Mouse (Mus musculus) midbrain, embryonic 11.5 days (tissue): ENCODE measurements around the gene Xpr1. TPM values are rescaled to one million over a fixed set of nuclear protein-coding genes. Genes with fewer than 3 reads are reported as not detected.

Experiments used
- ATAC-seq: fragments of 200-750 bp; cut with Nextera tagmentation; 2 replicates; pipeline ENCODE4 v1.8.0; 2017; ENCODE audit warnings: moderate TSS enrichment, moderate library complexity; ENCODE audit not compliant: low FRiP score
- DNase-seq: peaks from one replicate; pipeline ENCODE4 v3.0.0; 2015; ENCODE audit warnings: low spot score; ENCODE audit errors: missing footprints
- H3K27ac ChIP-seq: fragments of 300-500 bp; sonication (generic); 2 replicates; pipeline ENCODE4 v1.5.1; 2014; ENCODE audit warnings: low read depth, low read length
- H3K27me3 ChIP-seq: fragments of 300-500 bp; sonication (generic); 2 replicates; pipeline ENCODE4 v1.6.1; 2014; ENCODE audit warnings: mild to moderate bottlenecking, low read length, moderate library complexity, mixed read lengths; ENCODE audit not compliant: control insufficient read depth, insufficient read depth
- H3K36me3 ChIP-seq: fragments of 300-500 bp; sonication (generic); 2 replicates; pipeline ENCODE4 v1.6.1; 2014; ENCODE audit warnings: mild to moderate bottlenecking, low read length, moderate library complexity, mixed read lengths; ENCODE audit not compliant: control insufficient read depth, insufficient read depth
- H3K4me1 ChIP-seq: fragments of 300-500 bp; sonication (generic); 2 replicates; pipeline ENCODE4 v1.6.1; 2014; ENCODE audit warnings: low read length; ENCODE audit not compliant: control insufficient read depth, insufficient read depth
- H3K4me2 ChIP-seq: fragments of 300-500 bp; sonication (generic); 2 replicates; pipeline ENCODE4 v1.6.1; 2014; ENCODE audit warnings: mild to moderate bottlenecking, moderate library complexity
- H3K4me3 ChIP-seq: fragments of 300-500 bp; sonication (generic); 2 replicates; pipeline ENCODE4 v1.5.1; 2014; ENCODE audit warnings: low read depth, low read length
- H3K9ac ChIP-seq: fragments of 300-500 bp; sonication (generic); 2 replicates; pipeline ENCODE4 v1.6.1; 2014; ENCODE audit warnings: low read length
- H3K9me3 ChIP-seq: fragments of 300-500 bp; sonication (generic); 2 replicates; pipeline ENCODE4 v1.6.1; 2016; ENCODE audit warnings: low read length; ENCODE audit not compliant: control insufficient read depth
- WGBS: fragments of 180-500 bp; shearing (Covaris S2); extraction: QIAGEN DNeasy Blood & Tissue Kit; methylation state at CpG from one replicate; pipeline ENCODE4 v1.1.7; 2014; 5-methylcytosine and 5-hydroxymethylcytosine counted together
- polyA plus RNA-seq: library from polyadenylated mRNA; unstranded; fragments of >200 nt; fragmentation: Nextera tagmentation; extraction: Ambion mirVana; gene quantifications from 2 replicates; pipeline ENCODE4 v1.2.1, GENCODE M21; 2014

Xpr1 gene
- polyA plus RNA-seq, 1 experiment from 2014 or later: 14.7 TPM

- H3K9me3 ChIP-seq: no peaks in the 10 kb centered on the region
- no peak overlapping the region for H3K9ac ChIP-seq
- H3K27ac ChIP-seq: no peak overlapping the region
- DNase-seq (no peak), ATAC-seq (no peak)
- 56% methylated on average over 7 of the region's 7 CpGs for WGBS
- H3K4me2 ChIP-seq: no peak overlapping the region
- H3K27me3 ChIP-seq: no peaks in the 10 kb centered on the region
- no peaks in the 10 kb centered on the region for H3K36me3 ChIP-seq
- no peak overlapping the region for H3K4me3 ChIP-seq
- H3K4me1 ChIP-seq: no peaks in the 10 kb centered on the region
These were observed 22.3 kb upstream of the Xpr1 start for GRCm38 (mm10) chr1:155439551-155439950.

- DNase-seq: no peak
- no peaks in the 10 kb centered on the region for H3K4me1 ChIP-seq
- H3K36me3 ChIP-seq: no peaks in the 10 kb centered on the region
- WGBS: 64% methylated on average over 3 of the region's 3 CpGs
- H3K27me3 ChIP-seq: no peaks in the 10 kb centered on the region
- no peak for ATAC-seq
- H3K9ac ChIP-seq: no peak overlapping the region
- no peak overlapping the region for H3K27ac ChIP-seq
- H3K9me3 ChIP-seq: no peaks in the 10 kb centered on the region
- no peak overlapping the region for H3K4me2 ChIP-seq
- H3K4me3 ChIP-seq: no peak overlapping the region
These were observed 21.3 kb upstream of the Xpr1 start for GRCm38 (mm10) chr1:155438525-155438924.

GRCm38 (mm10) chr1:155429304-155429703 is 12.1 kb upstream of the Xpr1 start:
- H3K36me3 ChIP-seq: no peaks in the 10 kb centered on the region
- H3K4me2 ChIP-seq: no peak overlapping the region
- no peak for DNase-seq
- 87% methylated on average over 7 of the region's 7 CpGs for WGBS
- H3K9me3 ChIP-seq: no peaks in the 10 kb centered on the region
- no peak for ATAC-seq
- H3K27ac ChIP-seq: no peak overlapping the region
- H3K4me1 ChIP-seq: peaks cover 13% of the 10 kb centered on the region
- peaks cover 4% of the 10 kb centered on the region; the same call in 1 of the 2 replicates for H3K27me3 ChIP-seq
- H3K4me3 ChIP-seq: no peak overlapping the region
- no peak overlapping the region for H3K9ac ChIP-seq

GRCm38 (mm10) chr1:155427126-155427865 is 10.1 kb upstream of the Xpr1 start:
- Histone ChIP-seq H3K4me3 (no peak overlapping the region), H3K36me3 (no peaks in the 10 kb centered on the region), H3K9ac (no peak overlapping the region), H3K4me2 (peak overlapping the region; percentile 3; the same call in 1 of the 2 replicates), H3K4me1 (peaks cover 13% of the 10 kb centered on the region), H3K27ac (no peak overlapping the region), H3K9me3 (no peaks in the 10 kb centered on the region), H3K27me3 (peaks cover 4% of the 10 kb centered on the region; the same call in 1 of the 2 replicates)
- WGBS: 39% methylated on average over 6 of the region's 6 CpGs
- no peak for DNase-seq
- ATAC-seq: peak; percentile 89

GRCm38 (mm10) chr1:155425743-155426315 is 8.6 kb upstream of the Xpr1 start:
- Histone ChIP-seq H3K27ac (no peak overlapping the region), H3K36me3 (no peaks in the 10 kb centered on the region), H3K9me3 (no peaks in the 10 kb centered on the region), H3K9ac (no peak overlapping the region), H3K4me3 (no peak overlapping the region), H3K4me1 (peaks cover 13% of the 10 kb centered on the region), H3K27me3 (peaks cover 4% of the 10 kb centered on the region; the same call in 1 of the 2 replicates), H3K4me2 (no peak overlapping the region)
- WGBS: 64% methylated on average over 6 of the region's 6 CpGs
- DNase-seq (no peak), ATAC-seq (no peak)

- Histone ChIP-seq H3K4me2 (no peak overlapping the region), H3K9ac (no peak overlapping the region), H3K36me3 (no peaks in the 10 kb centered on the region), H3K4me3 (no peak overlapping the region), H3K9me3 (no peaks in the 10 kb centered on the region), H3K4me1 (peaks cover 13% of the 10 kb centered on the region), H3K27ac (no peak overlapping the region), H3K27me3 (peaks cover 4% of the 10 kb centered on the region; the same call in 1 of the 2 replicates)
- 88% methylated on average over 5 of the region's 5 CpGs for WGBS
- no peak for ATAC-seq
- no peak for DNase-seq
These were observed 8.1 kb upstream of the Xpr1 start for GRCm38 (mm10) chr1:155425285-155425684.

GRCm38 (mm10) chr1:155423801-155424200 is 6.6 kb upstream of the Xpr1 start:
- ATAC-seq (no peak), DNase-seq (no peak)
- Histone ChIP-seq H3K27ac (no peak overlapping the region), H3K4me2 (no peak overlapping the region), H3K4me3 (no peak overlapping the region), H3K36me3 (no peaks in the 10 kb centered on the region), H3K9me3 (no peaks in the 10 kb centered on the region), H3K4me1 (peaks cover 13% of the 10 kb centered on the region), H3K9ac (no peak overlapping the region), H3K27me3 (peaks cover 4% of the 10 kb centered on the region; the same call in 1 of the 2 replicates)
- WGBS: 79% methylated on average over 4 of the region's 4 CpGs

GRCm38 (mm10) chr1:155422022-155422421 is 4.8 kb upstream of the Xpr1 start:
- DNase-seq: no peak
- no peaks in the 10 kb centered on the region for H3K36me3 ChIP-seq
- H3K4me1 ChIP-seq: peaks cover 2% of the 10 kb centered on the region; the same call in 1 of the 2 replicates
- no peaks in the 10 kb centered on the region for H3K9me3 ChIP-seq
- no peak overlapping the region for H3K4me3 ChIP-seq
- WGBS: 93% methylated on average over 7 of the region's 7 CpGs
- peaks cover 4% of the 10 kb centered on the region; the same call in 1 of the 2 replicates for H3K27me3 ChIP-seq
- no peak overlapping the region for H3K27ac ChIP-seq
- no peak overlapping the region for H3K4me2 ChIP-seq
- H3K9ac ChIP-seq: no peak overlapping the region
- ATAC-seq: no peak

- peak overlapping the region; percentile 54 for H3K4me2 ChIP-seq
- H3K36me3 ChIP-seq: no peaks in the 10 kb centered on the region
- peak overlapping the region; percentile 89 for H3K27ac ChIP-seq
- no peaks in the 10 kb centered on the region for H3K4me1 ChIP-seq
- DNase-seq: no peak
- peak overlapping the region; percentile 76 for H3K9ac ChIP-seq
- WGBS: 9% methylated on average over 6 of the region's 6 CpGs
- no peaks in the 10 kb centered on the region for H3K27me3 ChIP-seq
- H3K9me3 ChIP-seq: no peaks in the 10 kb centered on the region
- peak overlapping the region; percentile 81 for H3K4me3 ChIP-seq
- ATAC-seq: no peak
These were observed 991 bp downstream of the Xpr1 start for GRCm38 (mm10) chr1:155416147-155416700.
